In genomic region chr11:75119841-75120240, GRCm38 (mm10) we compare ENCODE assay signal across 23 mouse cellular contexts. TPM values are rescaled to one million over a fixed set of nuclear protein-coding genes. Genes with fewer than 3 reads are reported as not detected.
DNase-seq lines count a peak whose midpoint lies in the region; ATAC-seq and TF ChIP-seq lines count a peak whose summit lies in the region.
"Had no signal": no experiment of that assay in that cellular context is flagged by ENCODE, and none has a peak within 500 bp of the region (broad histone marks: within the 10 kb centered on the region; RNA-seq: fewer than 3 reads in every experiment).

No protein-coding gene starts in this region.

- H3K36me3 ChIP-seq in heart, embryonic 10.5 days: no peaks in the 10 kb centered on the region
- H3K36me3 ChIP-seq in intestine, embryonic 14.5 days (ENCODE audit: control insufficient read depth, insufficient read depth, low read length): no peaks in the 10 kb centered on the region
- no peaks in the 10 kb centered on the region for H3K36me3 ChIP-seq in intestine, postnatal 0 days (ENCODE audit: control insufficient read depth, insufficient read depth)
- no peaks in the 10 kb centered on the region for H3K36me3 ChIP-seq in limb, embryonic 15.5 days
- peaks cover 5% of the 10 kb centered on the region; the same call in 1 of the 2 replicates for H3K36me3 ChIP-seq in limb, embryonic 10.5 days
- H3K36me3 ChIP-seq: embryonic facial prominence, embryonic 15.5 days; forebrain, embryonic 10.5 days; heart, embryonic 12.5 days; hindbrain, embryonic 12.5 days had no signal

- WGBS in cerebellum, adult 2 months: 89% methylated on average over 3 of the region's 3 CpGs
- 52% methylated on average over 3 of the region's 3 CpGs for WGBS in heart, embryonic 10.5 days
- WGBS in intestine, embryonic 14.5 days: 80% methylated on average over 3 of the region's 3 CpGs
- 83% methylated on average over 3 of the region's 3 CpGs for WGBS in intestine, postnatal 0 days
- 81% methylated on average over 3 of the region's 3 CpGs for WGBS in limb, embryonic 15.5 days
- 77% methylated on average over 3 of the region's 3 CpGs for WGBS in limb, embryonic 10.5 days

- peak in 1 of 2 experiments; percentile 14 for DNase-seq in cerebellum, adult 2 months
- DNase-seq in cerebellum, adult 9-10 months: no peak
- DNase-seq in heart, embryonic 10.5 days (ENCODE audit: low spot score): no peak
- no peak for DNase-seq in heart, adult 9 months (ENCODE audit: low spot score in 2 of 2)
- peak; percentile 46 for DNase-seq in intestine, embryonic 14.5 days (ENCODE audit: low spot score)
- DNase-seq in limb, embryonic 10.5 days (ENCODE audit: low spot score): no peak
- DNase-seq: adrenal gland, postnatal 10 days; B cell, adult 2 months; embryo, embryonic 11 days; heart, postnatal 14 days; kidney, adult 18-20 months had no signal

- no peaks in the 10 kb centered on the region for H3K9me3 ChIP-seq in heart, embryonic 10.5 days
- no peaks in the 10 kb centered on the region for H3K9me3 ChIP-seq in intestine, embryonic 14.5 days (ENCODE audit: control insufficient read depth, low read length)
- no peaks in the 10 kb centered on the region for H3K9me3 ChIP-seq in intestine, postnatal 0 days (ENCODE audit: control insufficient read depth)
- H3K9me3 ChIP-seq in limb, embryonic 15.5 days: no peaks in the 10 kb centered on the region
- no peaks in the 10 kb centered on the region for H3K9me3 ChIP-seq in limb, embryonic 10.5 days (replicated peaks)
- H3K9me3 ChIP-seq: embryonic facial prominence, embryonic 15.5 days; forebrain, embryonic 10.5 days; G1E; heart, embryonic 12.5 days; hindbrain, embryonic 12.5 days had no signal

- TF ChIP-seq POLR2A in cerebellum, adult 2 months (IDR thresholded peaks at IDR 0.05; ENCODE audit: borderline replicate concordance, insufficient read depth, low read length): no peak

- H3K27ac ChIP-seq in cerebellum, adult 2 months (ENCODE audit: insufficient read depth, low read length): peak overlapping the region; percentile 67
- H3K27ac ChIP-seq in heart, embryonic 10.5 days: peak overlapping the region; percentile 7; the same call in 1 of the 2 replicates
- no peak overlapping the region for H3K27ac ChIP-seq in intestine, embryonic 14.5 days (ENCODE audit: low read depth)
- no peak overlapping the region for H3K27ac ChIP-seq in intestine, postnatal 0 days (ENCODE audit: low read depth, low read length)
- H3K27ac ChIP-seq in limb, embryonic 15.5 days: peak overlapping the region; percentile 54; the same call in 1 of the 2 replicates
- H3K27ac ChIP-seq in limb, embryonic 10.5 days: no peak overlapping the region
- H3K27ac ChIP-seq: embryonic facial prominence, embryonic 15.5 days; forebrain, embryonic 10.5 days; hindbrain, embryonic 12.5 days had no signal

- TF ChIP-seq CTCF in cerebellum, adult 2 months (IDR thresholded peaks at IDR 0.05; ENCODE audit: borderline replicate concordance, insufficient read depth, low read depth, low read length): no peak
- TF ChIP-seq CTCF in intestine, postnatal 0 days (IDR thresholded peaks at IDR 0.05; ENCODE audit: low read depth): no peak

- H3K4me2 ChIP-seq in intestine, embryonic 14.5 days (ENCODE audit: low read length): no peak overlapping the region
- H3K4me2 ChIP-seq in intestine, postnatal 0 days (replicated peaks; ENCODE audit: low read depth): no peak overlapping the region
- no peak overlapping the region for H3K4me2 ChIP-seq in limb, embryonic 15.5 days
- H3K4me2 ChIP-seq: embryonic facial prominence, embryonic 15.5 days; heart, embryonic 12.5 days; hindbrain, embryonic 12.5 days had no signal

- H3K9ac ChIP-seq in intestine, embryonic 14.5 days (ENCODE audit: low read length): no peak overlapping the region
- no peak overlapping the region for H3K9ac ChIP-seq in intestine, postnatal 0 days (ENCODE audit: low read depth, low read length)
- H3K9ac ChIP-seq in limb, embryonic 15.5 days: no peak overlapping the region
- H3K9ac ChIP-seq: embryonic facial prominence, embryonic 15.5 days; heart, embryonic 12.5 days; hindbrain, embryonic 12.5 days had no signal

- no peaks in the 10 kb centered on the region for H3K27me3 ChIP-seq in cerebellum, adult 2 months (ENCODE audit: control insufficient read depth, insufficient read depth, low read length)
- H3K27me3 ChIP-seq in heart, embryonic 10.5 days (ENCODE audit: insufficient read depth, poor library complexity, severe bottlenecking): no peaks in the 10 kb centered on the region
- H3K27me3 ChIP-seq in intestine, embryonic 14.5 days (replicated peaks; ENCODE audit: control insufficient read depth, insufficient read depth, low read length): no peaks in the 10 kb centered on the region
- no peaks in the 10 kb centered on the region for H3K27me3 ChIP-seq in intestine, postnatal 0 days (replicated peaks; ENCODE audit: control insufficient read depth, insufficient read depth, low read length)
- no peaks in the 10 kb centered on the region for H3K27me3 ChIP-seq in limb, embryonic 15.5 days
- no peaks in the 10 kb centered on the region for H3K27me3 ChIP-seq in limb, embryonic 10.5 days (ENCODE audit: low read depth, poor library complexity, severe bottlenecking)
- H3K27me3 ChIP-seq: embryonic facial prominence, embryonic 15.5 days; heart, embryonic 12.5 days; hindbrain, embryonic 12.5 days had no signal

- peaks cover 22% of the 10 kb centered on the region for H3K4me1 ChIP-seq in cerebellum, adult 2 months (ENCODE audit: control insufficient read depth, insufficient read depth, low read length)
- peaks cover 35% of the 10 kb centered on the region for H3K4me1 ChIP-seq in heart, embryonic 10.5 days
- no peaks in the 10 kb centered on the region for H3K4me1 ChIP-seq in intestine, embryonic 14.5 days (replicated peaks; ENCODE audit: control insufficient read depth, insufficient read depth, low read length)
- no peaks in the 10 kb centered on the region for H3K4me1 ChIP-seq in intestine, postnatal 0 days (replicated peaks; ENCODE audit: control insufficient read depth, insufficient read depth, low read length)
- peaks cover 21% of the 10 kb centered on the region; the same call in 1 of the 2 replicates for H3K4me1 ChIP-seq in limb, embryonic 15.5 days
- peaks cover 11% of the 10 kb centered on the region; the same call in 1 of the 2 replicates for H3K4me1 ChIP-seq in limb, embryonic 10.5 days
- H3K4me1 ChIP-seq: forebrain, embryonic 10.5 days; hindbrain, embryonic 12.5 days had no signal

- no peak for ATAC-seq in intestine, embryonic 14.5 days (replicated peaks; ENCODE audit: low FRiP score, low TSS enrichment, low read depth)
- ATAC-seq in intestine, postnatal 0 days: no peak
- no peak for ATAC-seq in limb, embryonic 15.5 days (ENCODE audit: insufficient number of reproducible peaks, low FRiP score, low TSS enrichment, low read depth)
- ATAC-seq: CD4-positive, CD25-positive, alpha-beta regulatory T cell, adult 4 months; forebrain, embryonic 14.5 days; hindbrain, embryonic 16.5 days; inflammation-experienced regulatory T-cells, adult 6 months had no signal

- H3K4me3 ChIP-seq in cerebellum, adult 2 months (replicated peaks; ENCODE audit: insufficient read depth, low read depth, low read length): no peak overlapping the region
- H3K4me3 ChIP-seq in heart, embryonic 10.5 days: no peak overlapping the region
- H3K4me3 ChIP-seq in intestine, embryonic 14.5 days (ENCODE audit: low read depth, low read length): no peak overlapping the region
- H3K4me3 ChIP-seq in intestine, postnatal 0 days (ENCODE audit: low read depth, low read length): no peak overlapping the region
- no peak overlapping the region for H3K4me3 ChIP-seq in limb, embryonic 15.5 days
- H3K4me3 ChIP-seq in limb, embryonic 10.5 days: no peak overlapping the region
- H3K4me3 ChIP-seq: embryonic facial prominence, embryonic 15.5 days; erythroblast, embryonic 14.5 days; forebrain, embryonic 10.5 days; heart, embryonic 12.5 days; hindbrain, embryonic 12.5 days had no signal

RNA-seq across cellular contexts. Expression of gene Hic1, which starts 49.5 kb away (rescaled TPM):
- 3.0 and 3.7 TPM in 2 replicates for polyA plus RNA-seq in cerebellum, adult 2 months (2012; rRNA removed)
- polyA plus RNA-seq in heart, embryonic 10.5 days (2016; fragmentation: Nextera tagmentation; extraction: Ambion mirVana): 1.9 and 2.1 TPM in 2 replicates
- polyA plus RNA-seq in intestine, embryonic 14.5 days (2014; fragmentation: Nextera tagmentation; extraction: Ambion mirVana): 13.0 and 14.5 TPM in 2 replicates
- 8.6 and 8.8 TPM in 2 replicates for polyA plus RNA-seq in intestine, postnatal 0 days (2015; fragmentation: Nextera tagmentation; extraction: Ambion mirVana)
- polyA plus RNA-seq in limb, embryonic 15.5 days (2015; fragmentation: Nextera tagmentation; extraction: Ambion mirVana): 17.2 and 21.2 TPM in 2 replicates
- 0.99 and 3.5 TPM in 2 replicates for polyA plus RNA-seq in limb, embryonic 10.5 days (2016; fragmentation: Nextera tagmentation; extraction: Ambion mirVana)

RNA-seq across cellular contexts. Expression of gene Ovca2, which starts 58.8 kb away (rescaled TPM):
- polyA plus RNA-seq in cerebellum, adult 2 months (2012; rRNA removed): 15.3 and 16.3 TPM in 2 replicates
- 24.0 and 29.0 TPM in 2 replicates for polyA plus RNA-seq in heart, embryonic 10.5 days (2016; fragmentation: Nextera tagmentation; extraction: Ambion mirVana)
- 29.9 and 32.2 TPM in 2 replicates for polyA plus RNA-seq in intestine, embryonic 14.5 days (2014; fragmentation: Nextera tagmentation; extraction: Ambion mirVana)
- polyA plus RNA-seq in intestine, postnatal 0 days (2015; fragmentation: Nextera tagmentation; extraction: Ambion mirVana): 21.6 and 22.4 TPM in 2 replicates
- polyA plus RNA-seq in limb, embryonic 15.5 days (2015; fragmentation: Nextera tagmentation; extraction: Ambion mirVana): 22.5 and 23.3 TPM in 2 replicates
- 38.0 and 39.9 TPM in 2 replicates for polyA plus RNA-seq in limb, embryonic 10.5 days (2016; fragmentation: Nextera tagmentation; extraction: Ambion mirVana)

Comparison
In these comparisons a context has a peak if more than half of its experiments do, and no peak if none do; other contexts are left out.
1. H3K27ac ChIP-seq: peak in cerebellum, adult 2 months (single experiment), heart, embryonic 10.5 days (single experiment) and limb, embryonic 15.5 days (single experiment); none in intestine, embryonic 14.5 days (single experiment), intestine, postnatal 0 days (single experiment) and limb, embryonic 10.5 days (single experiment).